Mouse (Mus musculus) embryo, embryonic 10.5 days (tissue): Measurements from ENCODE around the gene Adsl.
A peak's percentile ranks its signal among the peaks of the same experiment; 100 is the strongest.

Experiments
- DNase-seq: peaks from one replicate; pipeline ENCODE4 v3.0.0-alpha.2; 2015; ENCODE audit warnings: low spot score

Gene Adsl

DNA sequence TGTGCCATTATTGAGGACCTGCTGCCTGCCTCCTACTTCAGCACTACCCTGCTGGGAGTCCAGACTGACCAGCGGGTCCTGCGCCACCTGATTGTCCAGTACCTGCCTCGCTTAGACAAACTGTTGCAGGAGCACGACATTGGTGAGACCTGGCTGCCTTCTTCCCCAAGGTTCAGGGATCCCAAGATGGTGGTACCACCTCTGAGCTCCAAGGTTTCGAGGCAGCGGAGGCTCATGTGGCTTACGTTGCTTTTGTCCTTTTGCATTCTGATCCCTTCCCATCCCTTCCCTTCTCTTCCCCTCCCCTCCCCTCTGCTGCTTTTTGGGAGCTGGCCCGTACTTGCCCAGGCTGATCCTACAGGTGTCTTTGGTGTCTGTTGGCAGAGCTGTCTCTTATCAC lies 59.6 kb downstream of the Adsl start:
- DNase-seq, result no peak

DNA sequence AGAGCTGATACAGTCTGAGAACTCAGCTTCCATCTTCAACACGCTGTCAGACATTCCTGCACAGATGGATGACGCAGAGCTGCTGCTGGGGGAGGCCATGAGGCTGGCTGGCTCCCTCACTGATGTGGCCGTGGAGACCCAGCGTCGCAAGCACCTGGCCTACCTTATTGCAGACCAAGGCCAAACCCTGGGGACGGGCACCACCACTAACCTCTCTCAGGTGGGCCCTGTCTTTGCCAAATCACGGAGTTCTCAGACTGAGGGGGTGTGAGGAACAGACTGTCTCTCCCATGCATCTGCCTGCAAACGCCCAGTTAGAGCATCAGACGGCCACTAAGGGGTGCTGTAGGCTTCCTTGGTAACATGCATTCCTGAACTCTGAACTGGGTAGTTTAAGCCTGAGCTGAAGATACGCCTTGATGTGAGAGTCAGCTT lies 60.4 kb downstream of the Adsl start:
- DNase-seq, result peak; percentile 61

DNA sequence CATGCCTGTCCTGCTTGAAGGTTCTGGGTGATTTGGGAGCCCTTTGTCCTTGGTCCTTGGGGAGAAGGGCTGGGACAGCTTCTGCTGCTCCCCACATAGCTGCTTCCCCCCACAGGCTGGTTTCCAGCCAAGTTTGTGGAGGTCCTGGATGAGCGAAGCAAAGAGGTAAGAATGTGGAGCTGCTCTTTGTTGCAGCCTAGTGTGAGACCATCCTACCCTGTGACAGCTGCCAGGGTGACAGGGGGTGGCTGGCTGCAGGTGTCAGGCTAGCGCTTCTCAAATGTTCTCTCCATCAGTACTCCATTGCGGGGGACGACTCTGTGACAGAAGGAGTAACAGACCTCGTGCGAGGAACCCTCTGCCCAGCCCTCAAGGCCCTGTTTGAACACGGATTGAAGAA lies 61.8 kb downstream of the Adsl start:
- DNase-seq, result no peak

GRCm38 (mm10) chr15:81011523-81011922 lies 63.2 kb downstream of the Adsl start:
- DNase-seq, result no peak

GRCm38 (mm10) chr15:81012359-81012758 lies 64.1 kb downstream of the Adsl start:
- DNase-seq, result no peak

GRCm38 (mm10) chr15:81013186-81013585 lies 64.9 kb downstream of the Adsl start:
- no peak for DNase-seq

GRCm38 (mm10) chr15:81015068-81015744 lies 66.9 kb downstream of the Adsl start:
- DNase-seq, result no peak

GRCm38 (mm10) chr15:81016488-81016887 lies 68.2 kb downstream of the Adsl start:
- no peak for DNase-seq

- DNase-seq, result no peak
These were observed 69.0 kb downstream of the Adsl start for GRCm38 (mm10) chr15:81017308-81017707.
